Mouse (Mus musculus) hindbrain, embryonic 11.5 days (tissue): ENCODE data around the gene Syn2. TPM values are rescaled to one million over a fixed set of nuclear protein-coding genes. Genes with fewer than 3 reads are reported as not detected.

ENCODE experiments used
- ATAC-seq: fragments of 200-750 bp; cut with Nextera tagmentation; 2 replicates; pipeline ENCODE4 v1.8.0; 2017; ENCODE audit warnings: mild to moderate bottlenecking, moderate TSS enrichment, moderate library complexity; ENCODE audit not compliant: low FRiP score
- DNase-seq: peaks from one replicate; pipeline ENCODE4 v3.0.0-alpha.2; 2015; ENCODE audit warnings: low spot score
- H3K27ac ChIP-seq: fragments of 300-500 bp; sonication (generic); 2 replicates; pipeline ENCODE4 v1.5.1; 2014; ENCODE audit warnings: mild to moderate bottlenecking, low read depth, low read length
- H3K27me3 ChIP-seq: fragments of 300-500 bp; sonication (generic); 2 replicates; pipeline ENCODE4 v1.6.1; 2014; ENCODE audit warnings: mild to moderate bottlenecking, low read length, moderate library complexity, mixed read lengths; ENCODE audit not compliant: control insufficient read depth, insufficient read depth
- H3K36me3 ChIP-seq: fragments of 300-500 bp; sonication (generic); 2 replicates; pipeline ENCODE4 v1.6.1; 2014; ENCODE audit warnings: mild to moderate bottlenecking, low read length, moderate library complexity, mixed read lengths; ENCODE audit not compliant: control insufficient read depth, insufficient read depth
- H3K4me1 ChIP-seq: fragments of 300-500 bp; sonication (generic); replicated peaks from 2 replicates; pipeline ENCODE4 v1.6.1; 2014; ENCODE audit warnings: low read length, mixed read lengths; ENCODE audit not compliant: control insufficient read depth, insufficient read depth
- H3K4me2 ChIP-seq: fragments of 300-500 bp; sonication (generic); replicated peaks from 2 replicates; pipeline ENCODE4 v1.6.1; 2014; ENCODE audit warnings: mild to moderate bottlenecking, low read depth, low read length
- H3K4me3 ChIP-seq: fragments of 300-500 bp; sonication (generic); 2 replicates; pipeline ENCODE4 v1.5.1; 2014; ENCODE audit warnings: low read depth, low read length
- H3K9ac ChIP-seq: fragments of 300-500 bp; sonication (generic); 2 replicates; pipeline ENCODE4 v1.6.1; 2014; ENCODE audit warnings: low read depth, low read length
- H3K9me3 ChIP-seq: fragments of 300-500 bp; sonication (generic); 2 replicates; pipeline ENCODE4 v1.6.1; 2016; ENCODE audit warnings: low read length; ENCODE audit not compliant: control insufficient read depth
- WGBS: fragments of 180-500 bp; shearing (Covaris S2); extraction: QIAGEN DNeasy Blood & Tissue Kit; methylation state at CpG from one replicate; pipeline ENCODE4 v1.1.7; 2014; 5-methylcytosine and 5-hydroxymethylcytosine counted together
- polyA plus RNA-seq: library from polyadenylated mRNA; unstranded; fragments of >200 nt; fragmentation: Nextera tagmentation; extraction: Ambion mirVana; gene quantifications from 2 replicates; pipeline ENCODE4 v1.2.1, GENCODE M21; 2014

The Syn2 gene
- polyA plus RNA-seq, 1 experiment from 2014 or later: 6.0 TPM

GRCm38 (mm10) chr6:115245500-115246058, 110.9 kb downstream of the Syn2 start:
- no peaks in the 10 kb centered on the region for H3K36me3 ChIP-seq
- H3K27me3 ChIP-seq: no peaks in the 10 kb centered on the region
- H3K4me1 ChIP-seq: no peaks in the 10 kb centered on the region
- H3K27ac ChIP-seq: no peak overlapping the region
- WGBS: 75% methylated on average over 3 of the region's 3 CpGs
- H3K4me2 ChIP-seq: no peak overlapping the region
- DNase-seq: no peak
- no peak for ATAC-seq
- no peak overlapping the region for H3K4me3 ChIP-seq
- no peak overlapping the region for H3K9ac ChIP-seq
- H3K9me3 ChIP-seq: no peaks in the 10 kb centered on the region

GRCm38 (mm10) chr6:115251531-115251985, 116.9 kb downstream of the Syn2 start:
- DNase-seq: peak; percentile 27
- Histone ChIP-seq H3K9me3 (no peaks in the 10 kb centered on the region), H3K4me3 (no peak overlapping the region), H3K4me1 (no peaks in the 10 kb centered on the region), H3K4me2 (peak overlapping the region; percentile 17; the same call in 1 of the 2 replicates), H3K9ac (no peak overlapping the region), H3K27me3 (no peaks in the 10 kb centered on the region), H3K27ac (no peak overlapping the region), H3K36me3 (no peaks in the 10 kb centered on the region)
- no peak for ATAC-seq
- 5% methylated on average over 13 of the region's 13 CpGs for WGBS

- ATAC-seq (no peak), DNase-seq (peak; percentile 33)
- no peaks in the 10 kb centered on the region for H3K36me3 ChIP-seq
- peak within 1 kb of the TSS; percentile 17; the same call in 1 of the 2 replicates for H3K4me2 ChIP-seq
- H3K27me3 ChIP-seq: no peaks in the 10 kb centered on the region
- H3K27ac ChIP-seq: no peak within 1 kb of the TSS
- no peaks in the 10 kb centered on the region for H3K9me3 ChIP-seq
- H3K4me3 ChIP-seq: no peak within 1 kb of the TSS
- WGBS: 26% methylated on average over 7 of the region's 10 CpGs
- H3K4me1 ChIP-seq: no peaks in the 10 kb centered on the region
- no peak within 1 kb of the TSS for H3K9ac ChIP-seq
Measured at GRCm38 (mm10) chr6:115252099-115252873, 117.6 kb downstream of the Syn2 start, which contains the start of gene Timp4. TSS of gene Timp4 (minus strand) at chr6:115252205.

GRCm38 (mm10) chr6:115255171-115255570, 120.5 kb downstream of the Syn2 start:
- no peaks in the 10 kb centered on the region for H3K9me3 ChIP-seq
- ATAC-seq: no peak
- H3K4me3 ChIP-seq: no peak overlapping the region
- H3K27me3 ChIP-seq: no peaks in the 10 kb centered on the region
- no peaks in the 10 kb centered on the region for H3K4me1 ChIP-seq
- no peak for DNase-seq
- H3K27ac ChIP-seq: no peak overlapping the region
- WGBS: 88% methylated on average over 3 of the region's 3 CpGs
- no peaks in the 10 kb centered on the region for H3K36me3 ChIP-seq
- no peak overlapping the region for H3K4me2 ChIP-seq
- H3K9ac ChIP-seq: no peak overlapping the region

- no peaks in the 10 kb centered on the region for H3K27me3 ChIP-seq
- H3K4me2 ChIP-seq: no peak overlapping the region
- no peaks in the 10 kb centered on the region for H3K36me3 ChIP-seq
- H3K27ac ChIP-seq: no peak overlapping the region
- no peak for ATAC-seq
- no peaks in the 10 kb centered on the region for H3K9me3 ChIP-seq
- H3K9ac ChIP-seq: no peak overlapping the region
- 94% methylated on average over 3 of the region's 3 CpGs for WGBS
- H3K4me3 ChIP-seq: no peak overlapping the region
- no peak for DNase-seq
- no peaks in the 10 kb centered on the region for H3K4me1 ChIP-seq
Measured at GRCm38 (mm10) chr6:115260507-115260906, 125.8 kb downstream of the Syn2 start.

GRCm38 (mm10) chr6:115266791-115267190, 132.1 kb downstream of the Syn2 start:
- no peak for ATAC-seq
- WGBS: 84% methylated on average over 5 of the region's 5 CpGs
- DNase-seq: no peak

GRCm38 (mm10) chr6:115267916-115268315, 133.2 kb downstream of the Syn2 start:
- Histone ChIP-seq H3K9me3 (no peaks in the 10 kb centered on the region), H3K4me1 (no peaks in the 10 kb centered on the region), H3K27me3 (no peaks in the 10 kb centered on the region), H3K36me3 (no peaks in the 10 kb centered on the region), H3K27ac (no peak overlapping the region), H3K9ac (no peak overlapping the region), H3K4me3 (no peak overlapping the region), H3K4me2 (no peak overlapping the region)
- WGBS: 53% methylated on average over 2 of the region's 2 CpGs
- peak; percentile 65 for ATAC-seq
- peak; percentile 79 for DNase-seq

More at GRCm38 (mm10) chr6:115266791-115267190, 132.1 kb downstream of the Syn2 start:
- no peaks in the 10 kb centered on the region for H3K4me1 ChIP-seq
- no peaks in the 10 kb centered on the region for H3K36me3 ChIP-seq
- no peak overlapping the region for H3K4me3 ChIP-seq
- H3K27ac ChIP-seq: no peak overlapping the region
- H3K9me3 ChIP-seq: no peaks in the 10 kb centered on the region
- no peaks in the 10 kb centered on the region for H3K27me3 ChIP-seq
- H3K9ac ChIP-seq: no peak overlapping the region
- H3K4me2 ChIP-seq: no peak overlapping the region

- no peaks in the 10 kb centered on the region for H3K4me1 ChIP-seq
- 87% methylated on average over 10 of the region's 10 CpGs for WGBS
- no peaks in the 10 kb centered on the region for H3K27me3 ChIP-seq
- no peaks in the 10 kb centered on the region for H3K9me3 ChIP-seq
- ATAC-seq (no peak), DNase-seq (no peak)
- no peak overlapping the region for H3K27ac ChIP-seq
- no peak overlapping the region for H3K4me3 ChIP-seq
- H3K4me2 ChIP-seq: no peak overlapping the region
- H3K36me3 ChIP-seq: no peaks in the 10 kb centered on the region
- no peak overlapping the region for H3K9ac ChIP-seq
Measured at GRCm38 (mm10) chr6:115268551-115269385, 134.1 kb downstream of the Syn2 start.
